Mouse (Mus musculus) stomach, embryonic 15.5 days (tissue): ENCODE measurements around the gene Ube2i. TPM values are rescaled to one million over a fixed set of nuclear protein-coding genes. Genes with fewer than 3 reads are reported as not detected.

Experiments used
- ATAC-seq: fragments of 200-750 bp; cut with Nextera tagmentation; 2 replicates; pipeline ENCODE4 v1.8.0; 2017; ENCODE audit warnings: low read depth, moderate number of reproducible peaks, moderate TSS enrichment; ENCODE audit not compliant: insufficient read depth, low FRiP score
- H3K27ac ChIP-seq: fragments of 300-500 bp; sonication (generic); 2 replicates; pipeline ENCODE4 v1.5.1; 2015; ENCODE audit warnings: mild to moderate bottlenecking, inconsistent platforms
- H3K27me3 ChIP-seq: fragments of 300-500 bp; sonication (generic); replicated peaks from 2 replicates; pipeline ENCODE4 v1.6.1; 2015; ENCODE audit warnings: inconsistent platforms
- H3K36me3 ChIP-seq: fragments of 300-500 bp; sonication (generic); 2 replicates; pipeline ENCODE4 v1.6.1; 2015; ENCODE audit warnings: inconsistent platforms
- H3K4me1 ChIP-seq: fragments of 300-500 bp; sonication (generic); 2 replicates; pipeline ENCODE4 v1.6.1; 2015; ENCODE audit warnings: inconsistent platforms
- H3K4me2 ChIP-seq: fragments of 300-500 bp; sonication (generic); 2 replicates; pipeline ENCODE4 v1.6.1; 2015; ENCODE audit warnings: mild to moderate bottlenecking, inconsistent platforms
- H3K4me3 ChIP-seq: fragments of 300-500 bp; sonication (generic); replicated peaks from 2 replicates; pipeline ENCODE4 v1.5.1; 2015; ENCODE audit warnings: inconsistent platforms
- H3K9ac ChIP-seq: fragments of 300-500 bp; sonication (generic); 2 replicates; pipeline ENCODE4 v1.6.1; 2015; ENCODE audit warnings: inconsistent platforms
- H3K9me3 ChIP-seq: fragments of 300-500 bp; sonication (generic); 2 replicates; pipeline ENCODE4 v1.6.1; 2016; ENCODE audit warnings: inconsistent platforms
- WGBS: fragments of 180-500 bp; shearing (Covaris S2); methylation state at CpG from one replicate; pipeline ENCODE4 v1.1.7; 2015; 5-methylcytosine and 5-hydroxymethylcytosine counted together
- polyA plus RNA-seq: library from polyadenylated mRNA; unstranded; fragments of >200 nt; fragmentation: Nextera tagmentation; extraction: Ambion mirVana; gene quantifications from 2 replicates; pipeline ENCODE4 v1.2.1, GENCODE M21; 2015

The Ube2i gene
- polyA plus RNA-seq, result 503 and 542 TPM in 2 replicates

- peak within 1 kb of the TSS; percentile 98 for H3K27ac ChIP-seq
- H3K9me3 ChIP-seq, result no peaks in the 10 kb centered on the region
- H3K27me3 ChIP-seq, result no peaks in the 10 kb centered on the region
- H3K36me3 ChIP-seq, result no peaks in the 10 kb centered on the region
- peaks cover 24% of the 10 kb centered on the region for H3K4me1 ChIP-seq
- peak within 1 kb of the TSS; percentile 98 for H3K4me3 ChIP-seq
- H3K9ac ChIP-seq, result peak within 1 kb of the TSS; percentile 99
- WGBS, result 74% methylated on average over 9 of the region's 9 CpGs
- ATAC-seq, result no peak
- peak within 1 kb of the TSS; percentile 52 for H3K4me2 ChIP-seq
These were observed at the start of gene Ube2i for GRCm38 (mm10) chr17:25274571-25275346. Gene Ube2i (minus strand): TSS chr17:25274622.

GRCm38 (mm10) chr17:25322930-25323329 is 48.5 kb upstream of the Ube2i start:
- H3K9me3 ChIP-seq, result no peaks in the 10 kb centered on the region
- WGBS, result 9% methylated on average over 2 of the region's 2 CpGs

GRCm38 (mm10) chr17:25320819-25321218 is 46.4 kb upstream of the Ube2i start:
- H3K4me2 ChIP-seq, result no peak overlapping the region
- no peak overlapping the region for H3K27ac ChIP-seq
- WGBS, result 85% methylated on average over 8 of the region's 8 CpGs
- 0 out of 2 replicates have a peak, but pooled peaks cover 2% of the 10 kb centered on the region for H3K27me3 ChIP-seq
- ATAC-seq, result no peak
- H3K9ac ChIP-seq, result no peak overlapping the region
- H3K36me3 ChIP-seq, result no peaks in the 10 kb centered on the region
- H3K4me1 ChIP-seq, result no peaks in the 10 kb centered on the region
- H3K9me3 ChIP-seq, result no peaks in the 10 kb centered on the region
- no peak overlapping the region for H3K4me3 ChIP-seq

More at GRCm38 (mm10) chr17:25322930-25323329, 48.5 kb upstream of the Ube2i start:
- Histone ChIP-seq H3K36me3 (no peaks in the 10 kb centered on the region), H3K4me3 (no peak overlapping the region), H3K27ac (no peak overlapping the region), H3K4me2 (no peak overlapping the region), H3K27me3 (0 out of 2 replicates have a peak, but pooled peaks cover 2% of the 10 kb centered on the region), H3K4me1 (no peaks in the 10 kb centered on the region), H3K9ac (no peak overlapping the region)
- ATAC-seq, result peak; percentile 47; the same call in 1 of the 2 replicates

GRCm38 (mm10) chr17:25318354-25318753 is 43.9 kb upstream of the Ube2i start, which contains the start of gene Prss29:
Gene Prss29 (plus strand): TSS chr17:25318654.
- Histone ChIP-seq H3K4me2 (no peak within 1 kb of the TSS), H3K27ac (no peak within 1 kb of the TSS), H3K36me3 (no peaks in the 10 kb centered on the region), H3K4me1 (no peaks in the 10 kb centered on the region), H3K9ac (no peak within 1 kb of the TSS), H3K4me3 (no peak within 1 kb of the TSS), H3K9me3 (no peaks in the 10 kb centered on the region), H3K27me3 (no peaks in the 10 kb centered on the region)
- no peak for ATAC-seq
- WGBS, result 72% methylated on average over 5 of the region's 5 CpGs

- no peak for ATAC-seq
- Histone ChIP-seq H3K9ac (no peak within 1 kb of the TSS), H3K27me3 (no peaks in the 10 kb centered on the region), H3K4me3 (no peak within 1 kb of the TSS), H3K27ac (no peak within 1 kb of the TSS), H3K4me2 (no peak within 1 kb of the TSS), H3K9me3 (no peaks in the 10 kb centered on the region), H3K4me1 (no peaks in the 10 kb centered on the region), H3K36me3 (no peaks in the 10 kb centered on the region)
- WGBS, result 49% methylated on average over 4 of the region's 4 CpGs
These were observed 33.9 kb upstream of the Ube2i start, which contains the start of gene Prss28 for GRCm38 (mm10) chr17:25308346-25308745. Gene Prss28 (plus strand): TSS chr17:25308646.

GRCm38 (mm10) chr17:25298094-25298493 is 23.7 kb upstream of the Ube2i start, which contains the start of gene Prss34:
Gene Prss34 (plus strand): TSS chr17:25298394.
- Histone ChIP-seq H3K9me3 (no peaks in the 10 kb centered on the region), H3K9ac (no peak within 1 kb of the TSS), H3K4me1 (no peaks in the 10 kb centered on the region), H3K27me3 (no peaks in the 10 kb centered on the region), H3K36me3 (no peaks in the 10 kb centered on the region), H3K27ac (no peak within 1 kb of the TSS), H3K4me2 (no peak within 1 kb of the TSS), H3K4me3 (no peak within 1 kb of the TSS)
- no peak for ATAC-seq
- 69% methylated on average over 5 of the region's 5 CpGs for WGBS

- Histone ChIP-seq H3K4me3 (no peak overlapping the region), H3K4me2 (no peak overlapping the region), H3K9me3 (no peaks in the 10 kb centered on the region), H3K9ac (no peak overlapping the region), H3K27me3 (no peaks in the 10 kb centered on the region), H3K4me1 (no peaks in the 10 kb centered on the region), H3K36me3 (no peaks in the 10 kb centered on the region), H3K27ac (no peak overlapping the region)
- 61% methylated on average over 1 of the region's 1 CpGs for WGBS
- ATAC-seq, result no peak
These were observed 19.7 kb upstream of the Ube2i start for GRCm38 (mm10) chr17:25294111-25294510.

GRCm38 (mm10) chr17:25293495-25293894 is 19.1 kb upstream of the Ube2i start:
- Histone ChIP-seq H3K27ac (no peak overlapping the region), H3K9me3 (no peaks in the 10 kb centered on the region), H3K4me1 (no peaks in the 10 kb centered on the region), H3K4me2 (no peak overlapping the region), H3K9ac (no peak overlapping the region), H3K4me3 (no peak overlapping the region), H3K36me3 (no peaks in the 10 kb centered on the region), H3K27me3 (no peaks in the 10 kb centered on the region)
- ATAC-seq, result no peak
- WGBS, result 56% methylated on average over 5 of the region's 5 CpGs

GRCm38 (mm10) chr17:25290411-25290810 is 16.0 kb upstream of the Ube2i start:
- Histone ChIP-seq H3K9ac (no peak overlapping the region), H3K36me3 (no peaks in the 10 kb centered on the region), H3K9me3 (no peaks in the 10 kb centered on the region), H3K27me3 (no peaks in the 10 kb centered on the region), H3K4me3 (no peak overlapping the region), H3K27ac (no peak overlapping the region), H3K4me2 (no peak overlapping the region), H3K4me1 (no peaks in the 10 kb centered on the region)
- WGBS, result 36% methylated on average over 4 of the region's 4 CpGs
- no peak for ATAC-seq

- Histone ChIP-seq H3K9ac (no peak overlapping the region), H3K36me3 (no peaks in the 10 kb centered on the region), H3K27ac (no peak overlapping the region), H3K9me3 (no peaks in the 10 kb centered on the region), H3K4me3 (no peak overlapping the region), H3K27me3 (no peaks in the 10 kb centered on the region), H3K4me2 (no peak overlapping the region), H3K4me1 (no peaks in the 10 kb centered on the region)
- 21% methylated on average over 4 of the region's 4 CpGs for WGBS
- no peak for ATAC-seq
These were observed 14.4 kb upstream of the Ube2i start for GRCm38 (mm10) chr17:25288842-25289241.

- no peaks in the 10 kb centered on the region for H3K27me3 ChIP-seq
- H3K27ac ChIP-seq, result no peak overlapping the region
- ATAC-seq, result peak; percentile 39; the same call in 1 of the 2 replicates
- H3K9me3 ChIP-seq, result no peaks in the 10 kb centered on the region
- no peaks in the 10 kb centered on the region for H3K4me1 ChIP-seq
- H3K4me3 ChIP-seq, result no peak overlapping the region
- no peak overlapping the region for H3K9ac ChIP-seq
- WGBS, result 22% methylated on average over 3 of the region's 3 CpGs
- no peak overlapping the region for H3K4me2 ChIP-seq
- H3K36me3 ChIP-seq, result no peaks in the 10 kb centered on the region
These were observed 10.6 kb upstream of the Ube2i start for GRCm38 (mm10) chr17:25285033-25285432.

GRCm38 (mm10) chr17:25282133-25282532 is 7.7 kb upstream of the Ube2i start:
- H3K4me1 ChIP-seq, result no peaks in the 10 kb centered on the region
- H3K4me3 ChIP-seq, result no peak overlapping the region
- no peaks in the 10 kb centered on the region for H3K9me3 ChIP-seq
- no peak overlapping the region for H3K27ac ChIP-seq
- H3K36me3 ChIP-seq, result no peaks in the 10 kb centered on the region
- no peak overlapping the region for H3K4me2 ChIP-seq
- no peak overlapping the region for H3K9ac ChIP-seq
- ATAC-seq, result peak; percentile 76; the same call in 1 of the 2 replicates
- 34% methylated on average over 11 of the region's 11 CpGs for WGBS
- no peaks in the 10 kb centered on the region for H3K27me3 ChIP-seq
